Mouse (Mus musculus) bone marrow, adult 2 months (tissue): ENCODE measurements around the gene Gzmm. TPM values are rescaled to one million over a fixed set of nuclear protein-coding genes. Genes with fewer than 3 reads are reported as not detected.

ENCODE experiments used
- H3K27ac ChIP-seq: fragments of 200-500 bp; 2 replicates; pipeline ENCODE4 v1.5.1; 2012; ENCODE audit warnings: low read depth, mild to moderate bottlenecking, control low read depth, inconsistent platforms, low read length; ENCODE audit not compliant: control insufficient read depth, poor library complexity, insufficient read depth
- H3K4me1 ChIP-seq: fragments of 200-500 bp; 2 replicates; pipeline ENCODE4 v1.6.1; 2011; ENCODE audit warnings: low read length; ENCODE audit not compliant: control insufficient read depth, insufficient read depth
- H3K4me3 ChIP-seq: fragments of 200-500 bp; replicated peaks from 2 replicates; pipeline ENCODE3; 2011; ENCODE audit warnings: mild to moderate bottlenecking, low read depth, low read length, control low read depth; ENCODE audit not compliant: control insufficient read depth
- CTCF ChIP-seq: fragments of 200-500 bp; IDR thresholded peaks from 2 replicates; pipeline ENCODE4 v1.5.1; 2011; ENCODE audit warnings: low read length, control low read depth; ENCODE audit not compliant: control insufficient read depth, insufficient read depth
- POLR2A ChIP-seq: fragments of 200-500 bp; IDR thresholded peaks from 2 replicates; pipeline ENCODE4 v1.6.1; 2011; ENCODE audit warnings: low read depth, mild to moderate bottlenecking, control low read depth, low read length, borderline replicate concordance; ENCODE audit not compliant: control insufficient read depth
- WGBS: fragments of 180-500 bp; shearing (Covaris S2); methylation state at CpG from one replicate; pipeline ENCODE4 v1.1.7; 2018; 5-methylcytosine and 5-hydroxymethylcytosine counted together
- polyA plus RNA-seq: library from polyadenylated mRNA; stranded (reverse); fragments of >200 nt; gene quantifications from 2 replicates; pipeline ENCODE4 v1.2.4, GENCODE M21; 2011; ENCODE audit warnings: low replicate concordance; ENCODE audit not compliant: missing spikeins, insufficient read depth, insufficient read length

Gzmm gene
- polyA plus RNA-seq, 1 experiment: not detected

GRCm38 (mm10) chr10:79735361-79735760, 46.5 kb downstream of the Gzmm start:
- 92% methylated on average over 52 of the region's 52 CpGs for WGBS
- TF ChIP-seq CTCF (no peak), POLR2A (no peak)
- no peaks in the 10 kb centered on the region for H3K4me1 ChIP-seq

GRCm38 (mm10) chr10:79736706-79737105, 47.9 kb downstream of the Gzmm start:
- 86% methylated on average over 13 of the region's 14 CpGs for WGBS
- no peak overlapping the region for H3K4me3 ChIP-seq
- no peak for TF ChIP-seq CTCF
- no peak for TF ChIP-seq POLR2A
- H3K4me1 ChIP-seq: no peaks in the 10 kb centered on the region
- H3K27ac ChIP-seq: no peak overlapping the region

More at GRCm38 (mm10) chr10:79735361-79735760, 46.5 kb downstream of the Gzmm start:
- Histone ChIP-seq H3K27ac (no peak overlapping the region), H3K4me3 (no peak overlapping the region)

- TF ChIP-seq CTCF (peak; percentile 70), POLR2A (0 out of 2 replicates have a peak, but pooled peaks have one; percentile 14)
- H3K4me1 ChIP-seq: no peaks in the 10 kb centered on the region
- H3K27ac ChIP-seq: no peak overlapping the region
- H3K4me3 ChIP-seq: no peak overlapping the region
- 93% methylated on average over 10 of the region's 10 CpGs for WGBS
Measured at GRCm38 (mm10) chr10:79738259-79738658, 49.4 kb downstream of the Gzmm start.

GRCm38 (mm10) chr10:79739234-79739633, 50.4 kb downstream of the Gzmm start:
- Histone ChIP-seq H3K4me3 (no peak overlapping the region), H3K4me1 (no peaks in the 10 kb centered on the region), H3K27ac (no peak overlapping the region)
- WGBS: 90% methylated on average over 28 of the region's 28 CpGs
- TF ChIP-seq POLR2A (no peak), CTCF (no peak)

GRCm38 (mm10) chr10:79740863-79741262, 52.0 kb downstream of the Gzmm start:
- Histone ChIP-seq H3K27ac (no peak overlapping the region), H3K4me1 (peaks cover 2% of the 10 kb centered on the region), H3K4me3 (no peak overlapping the region)
- 82% methylated on average over 11 of the region's 11 CpGs for WGBS
- TF ChIP-seq CTCF (no peak), POLR2A (no peak)

- WGBS: 90% methylated on average over 11 of the region's 11 CpGs
- no peak overlapping the region for H3K4me3 ChIP-seq
- peaks cover 3% of the 10 kb centered on the region for H3K4me1 ChIP-seq
- TF ChIP-seq POLR2A (no peak), CTCF (no peak)
- H3K27ac ChIP-seq: no peak overlapping the region
Measured at GRCm38 (mm10) chr10:79743161-79743560, 54.3 kb downstream of the Gzmm start.

- no peak for TF ChIP-seq POLR2A
- H3K4me1 ChIP-seq: peaks cover 3% of the 10 kb centered on the region
- 90% methylated on average over 15 of the region's 15 CpGs for WGBS
- H3K4me3 ChIP-seq: no peak overlapping the region
- H3K27ac ChIP-seq: no peak overlapping the region
Measured at GRCm38 (mm10) chr10:79743650-79744365, 55.0 kb downstream of the Gzmm start.

Other genes starting within 250 kb of the Gzmm start
- gene Vmn2r83, start 220.3 kb upstream of the Gzmm start, polyA plus RNA-seq: not detected in 2 replicates
- gene Plpp2, start 155.2 kb upstream of the Gzmm start, polyA plus RNA-seq: 1.7 and 2.6 TPM in 2 replicates
- 18.7 and 21.7 TPM in 2 replicates for gene Mier2, start 133.8 kb upstream of the Gzmm start, polyA plus RNA-seq
- not detected in 2 replicates for gene Theg, start 101.7 kb upstream of the Gzmm start, polyA plus RNA-seq
- not detected in 2 replicates for gene C2cd4c, start 75.0 kb upstream of the Gzmm start, polyA plus RNA-seq
- 1.1 and 2.1 TPM in 2 replicates for gene Shc2, start 51.1 kb upstream of the Gzmm start, polyA plus RNA-seq
- gene Odf3l2, start 43.3 kb upstream of the Gzmm start, polyA plus RNA-seq: not detected in 2 replicates
- gene Madcam1, start 24.5 kb upstream of the Gzmm start, polyA plus RNA-seq: not detected in 2 replicates
- 4.9 and 12.2 TPM in 2 replicates for gene Tpgs1, start 19.7 kb upstream of the Gzmm start, polyA plus RNA-seq
- 82.1 and 98.6 TPM in 2 replicates for gene Cdc34, start 6.8 kb upstream of the Gzmm start, polyA plus RNA-seq
- gene Bsg, start 15.5 kb downstream of the Gzmm start, polyA plus RNA-seq: 465 and 588 TPM in 2 replicates
- 0.31 TPM in 1 of 2 replicates, not detected in the other for gene Hcn2, start 27.6 kb downstream of the Gzmm start, polyA plus RNA-seq
- gene Polrmt, start 57.6 kb downstream of the Gzmm start, polyA plus RNA-seq: 20.0 and 29.6 TPM in 2 replicates
- not detected in 2 replicates for gene Fgf22, start 66.1 kb downstream of the Gzmm start, polyA plus RNA-seq
- 26.5 and 42.8 TPM in 2 replicates for gene Rnf126, start 77.9 kb downstream of the Gzmm start, polyA plus RNA-seq
- 1.0 and 1.8 TPM in 2 replicates for gene Fstl3, start 88.3 kb downstream of the Gzmm start, polyA plus RNA-seq
- gene Prss57, start 101.9 kb downstream of the Gzmm start, polyA plus RNA-seq: 13.1 and 40.0 TPM in 2 replicates
- gene Palm, start 104.6 kb downstream of the Gzmm start, polyA plus RNA-seq: 19.7 and 36.1 TPM in 2 replicates
- not detected in 2 replicates for gene Misp, start 132.0 kb downstream of the Gzmm start, polyA plus RNA-seq
- gene Ptbp1, start 165.4 kb downstream of the Gzmm start, polyA plus RNA-seq: 113 and 188 TPM in 2 replicates
- 143 and 259 TPM in 2 replicates for gene Prtn3, start 185.5 kb downstream of the Gzmm start, polyA plus RNA-seq
- gene Plppr3, start 185.6 kb downstream of the Gzmm start, polyA plus RNA-seq: 16.4 and 32.4 TPM in 2 replicates
- gene Elane, start 197.2 kb downstream of the Gzmm start, polyA plus RNA-seq: 102 and 162 TPM in 2 replicates
- gene Cfd, start 201.8 kb downstream of the Gzmm start, polyA plus RNA-seq: 20.0 TPM in 1 of 2 replicates, not detected in the other
- gene Med16, start 219.9 kb downstream of the Gzmm start, polyA plus RNA-seq: 12.3 and 19.2 TPM in 2 replicates
- gene Gm26602, start 221.8 kb downstream of the Gzmm start, polyA plus RNA-seq: not detected in 2 replicates
- gene Kiss1r, start 228.0 kb downstream of the Gzmm start, polyA plus RNA-seq: 1.5 TPM in 1 of 2 replicates, not detected in the other
- gene R3hdm4, start 232.2 kb downstream of the Gzmm start, polyA plus RNA-seq: 182 and 197 TPM in 2 replicates
- 12.4 and 27.6 TPM in 2 replicates for gene Arid3a, start 238.0 kb downstream of the Gzmm start, polyA plus RNA-seq